Mouse (Mus musculus) CH12F3 (cell line): Measurements from ENCODE around the gene Myo1c.

Experiments used
- in situ Hi-C: fragments of 300-500 bp; cut with MboI; formaldehyde crosslinking; loops from 2 replicates; pipeline ENCODE4 v1.14.3; 2020; ENCODE audit warnings: low sequenced_read_pairs

Gene Myo1c

GRCm38 (mm10) chr11:75702761-75703160, 52.5 kb downstream of the Myo1c start:
- in situ Hi-C loops: no loop called here

GRCm38 (mm10) chr11:75703748-75704147, 53.4 kb downstream of the Myo1c start:
- in situ Hi-C loops: no loop called here

- in situ Hi-C loops: no loop called here
Measured at GRCm38 (mm10) chr11:75713949-75714348, 63.6 kb downstream of the Myo1c start.

GRCm38 (mm10) chr11:75715556-75715955, 65.3 kb downstream of the Myo1c start:
- in situ Hi-C loops: no loop called here

- in situ Hi-C loops: no loop called here
Measured at GRCm38 (mm10) chr11:75716661-75717325, 66.5 kb downstream of the Myo1c start.

- in situ Hi-C loops: no loop called here
Measured at GRCm38 (mm10) chr11:75722339-75722738, 72.0 kb downstream of the Myo1c start.
